Mouse (Mus musculus) megakaryocyte-erythroid progenitor cell, adult 5-6 weeks (primary cell): ENCODE results near the gene Mtcl1. TPM values are rescaled to one million over a fixed set of nuclear protein-coding genes. Genes with fewer than 3 reads are reported as not detected.

ENCODE experiments used
- ATAC-seq: replicated peaks from 2 replicates; pipeline ENCODE4 v1.8.0; 2016; ENCODE audit warnings: mild to moderate bottlenecking, inconsistent platforms; ENCODE audit not compliant: severe bottlenecking, poor library complexity, low FRiP score, low TSS enrichment
- total RNA-seq, 2 experiments: library from RNA; stranded (forward) in 1 of 2; stranded (reverse) in 1 of 2; fragments of 200-1000, 215-1000 nt in 1 of 2; fragments of >200 nt in 1 of 2; fragmentation: Nextera tagmentation in 1 of 2; gene quantifications; 2 replicates each; pipeline ENCODE4 v1.2.3; 2014 to 2017

Mtcl1 gene
- not detected in 2 replicates for total RNA-seq (2014; fragmentation: Nextera tagmentation)
- total RNA-seq (2017) = not detected in 2 replicates

DNA sequence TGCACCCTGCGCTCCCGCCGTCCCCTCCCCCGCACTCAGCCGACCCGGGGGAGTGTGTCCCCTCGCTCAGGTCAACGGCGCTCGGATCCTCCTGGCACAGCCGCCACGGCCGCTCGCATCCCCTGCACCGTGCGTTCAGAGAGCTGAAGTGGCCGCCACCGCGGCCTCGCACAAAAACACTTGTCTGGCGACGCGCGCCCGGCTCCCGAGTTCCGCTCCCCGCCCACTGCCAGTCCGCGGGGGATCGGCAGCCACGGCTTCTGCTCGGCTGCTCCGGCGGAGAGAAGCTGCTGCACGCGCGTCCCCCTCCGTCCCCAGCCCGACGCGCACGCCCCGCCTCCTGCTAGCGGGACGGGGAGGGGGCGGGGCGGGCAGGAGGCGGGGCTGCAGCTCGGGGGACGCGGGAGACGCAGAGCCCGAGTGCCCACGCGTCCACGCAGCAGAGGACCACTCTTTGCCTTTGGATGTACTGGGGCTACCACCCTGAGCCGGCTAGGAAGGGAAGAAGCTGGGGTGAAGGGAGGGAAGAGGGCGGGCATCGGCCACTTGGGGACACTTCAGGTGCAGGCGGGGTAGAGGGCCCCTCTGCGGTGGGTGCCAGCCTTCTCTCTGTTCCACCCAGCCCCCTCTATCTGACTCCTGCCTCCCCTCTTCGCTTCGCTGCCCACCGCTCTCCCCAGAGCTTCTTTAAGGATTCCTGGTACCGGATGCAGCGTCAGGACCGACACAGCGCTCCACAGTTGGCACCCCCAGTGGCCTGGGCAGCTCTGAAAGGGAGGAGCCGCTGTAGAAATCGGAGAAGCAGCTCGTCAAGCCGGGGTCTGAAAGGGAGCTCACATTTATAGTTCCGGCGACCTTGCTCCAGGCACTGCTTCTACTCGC, at the start of gene Mtcl1:
Mtcl1 (minus strand) TSS at position 291 of the 882 bp plus-strand sequence.
- 0 out of 2 replicates have a peak, but pooled peaks have one; percentile 28 for ATAC-seq

GRCm38 (mm10) chr17:66498598-66498997, 49.0 kb upstream of the Mtcl1 start:
- no peak for ATAC-seq

DNA sequence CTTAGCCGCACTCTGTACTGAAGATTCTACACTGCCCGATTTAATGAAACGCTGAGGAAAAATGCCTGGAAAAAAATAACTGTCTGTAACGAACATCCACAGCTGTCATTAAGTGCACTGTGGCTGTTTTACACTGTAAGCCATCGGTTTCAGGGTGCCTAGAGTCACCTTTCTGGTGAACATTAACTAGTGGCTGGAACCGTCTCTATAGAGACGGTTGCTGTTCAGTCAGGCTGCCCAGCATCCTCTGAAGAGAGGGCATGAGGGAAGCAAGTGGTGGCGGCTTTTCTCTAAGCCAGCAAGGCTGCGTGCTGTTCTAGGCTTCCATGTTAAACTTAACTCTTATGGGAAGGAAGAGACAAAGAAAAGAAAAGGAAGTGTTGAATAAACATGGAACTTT, 47.0 kb upstream of the Mtcl1 start:
- no peak for ATAC-seq

- peak; percentile 73 for ATAC-seq
These were observed 40.6 kb upstream of the Mtcl1 start for GRCm38 (mm10) chr17:66490022-66490601.

DNA sequence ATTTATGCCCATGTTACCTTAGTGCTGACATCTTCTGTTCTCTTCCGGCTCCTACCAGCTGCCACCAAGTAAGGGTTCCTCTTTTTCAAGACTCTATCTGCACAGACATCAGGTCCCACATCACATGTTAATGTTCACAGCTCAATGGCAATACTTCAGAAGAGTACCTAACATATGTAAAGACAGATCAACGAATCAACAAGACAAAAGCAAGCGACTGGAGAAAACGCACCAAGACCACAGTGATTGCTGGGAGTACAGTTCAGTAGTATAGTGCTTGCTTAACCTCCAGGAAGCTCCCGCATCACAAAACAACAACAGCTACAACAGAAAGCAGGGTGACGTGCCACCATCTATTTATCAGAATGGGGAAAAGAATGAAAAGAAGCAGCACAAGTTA, 37.0 kb upstream of the Mtcl1 start:
- no peak for ATAC-seq

DNA sequence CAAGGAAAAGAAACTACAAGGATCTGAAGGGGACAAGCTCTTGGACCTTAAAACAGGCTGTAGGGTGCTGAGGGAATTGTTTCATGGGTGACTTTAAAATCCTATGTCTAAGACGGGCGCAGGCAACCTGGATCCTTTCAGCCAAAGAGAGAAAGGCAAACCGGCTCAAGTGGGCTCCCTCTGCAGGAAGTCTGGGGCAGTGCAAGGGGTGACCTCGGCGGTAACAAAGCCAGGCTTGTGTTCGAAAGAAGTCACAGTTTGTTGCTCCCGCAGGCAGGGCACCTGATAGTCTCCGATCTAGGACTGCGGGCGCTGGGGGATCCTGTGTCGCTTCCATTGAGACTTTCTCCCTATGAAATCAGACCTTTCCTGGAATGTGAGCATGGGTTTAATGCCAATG, 36.2 kb upstream of the Mtcl1 start:
- ATAC-seq = peak; percentile 92

GRCm38 (mm10) chr17:66484965-66485364, 35.4 kb upstream of the Mtcl1 start:
- no peak for ATAC-seq

GRCm38 (mm10) chr17:66483651-66484454, 34.3 kb upstream of the Mtcl1 start:
- no peak for ATAC-seq

GRCm38 (mm10) chr17:66481295-66481694, 31.7 kb upstream of the Mtcl1 start:
- no peak for ATAC-seq

GRCm38 (mm10) chr17:66480491-66481278, 31.1 kb upstream of the Mtcl1 start:
- no peak for ATAC-seq

DNA sequence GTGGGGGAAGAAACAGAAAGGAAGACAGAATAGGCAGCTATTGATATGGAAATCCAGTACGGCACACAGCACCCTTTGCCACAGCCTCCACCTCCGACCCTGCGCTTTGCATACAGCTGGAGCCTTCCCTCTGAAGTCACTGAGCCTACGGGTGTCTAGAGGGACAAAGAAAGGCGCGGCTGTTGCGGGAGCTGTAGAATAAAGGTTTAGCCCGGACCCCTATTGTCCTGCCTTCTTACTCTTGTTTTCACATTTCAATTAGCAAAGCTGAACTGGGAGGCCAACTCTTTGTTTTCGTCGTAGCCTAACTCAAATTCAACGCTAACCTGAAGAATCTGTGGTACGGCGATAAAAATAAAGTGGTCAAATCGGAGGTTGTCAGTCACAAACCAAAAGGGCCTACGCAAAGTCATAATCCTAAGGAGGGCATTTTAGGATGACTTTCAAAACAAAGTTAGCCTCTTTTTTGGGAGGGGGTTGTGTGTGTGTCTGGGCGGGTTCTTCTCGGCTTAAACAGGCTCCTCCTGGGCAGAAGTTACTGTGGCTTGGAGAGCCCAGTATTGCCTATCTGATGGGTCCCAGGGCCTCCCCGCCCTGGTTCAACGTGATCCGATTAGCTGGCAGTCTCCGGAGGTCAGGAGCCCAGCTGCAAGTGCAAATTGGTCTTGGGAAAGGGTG, 30.4 kb upstream of the Mtcl1 start:
- peak; percentile 89 for ATAC-seq

DNA sequence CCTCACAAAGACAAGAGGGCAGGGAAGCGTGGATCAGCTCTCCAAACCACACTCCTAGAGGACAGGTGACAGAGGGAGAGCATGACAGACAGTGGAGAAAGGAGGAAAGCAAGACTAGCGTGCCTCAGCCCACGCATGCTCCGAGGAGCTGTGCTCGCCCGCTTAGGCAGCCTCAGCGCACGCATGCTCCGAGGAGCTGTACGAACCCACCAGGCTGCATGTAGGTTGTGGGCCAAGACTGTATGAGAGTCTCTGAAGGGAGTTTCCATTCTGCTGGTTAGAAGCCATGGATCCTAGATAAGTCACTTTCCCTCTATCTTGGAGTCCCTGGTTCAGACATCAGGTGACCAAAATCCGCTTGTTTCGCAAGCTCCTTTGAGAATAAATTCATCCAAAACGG, 29.8 kb upstream of the Mtcl1 start:
- peak; percentile 68 for ATAC-seq

GRCm38 (mm10) chr17:66473205-66473604, 23.7 kb upstream of the Mtcl1 start:
- ATAC-seq = no peak

DNA sequence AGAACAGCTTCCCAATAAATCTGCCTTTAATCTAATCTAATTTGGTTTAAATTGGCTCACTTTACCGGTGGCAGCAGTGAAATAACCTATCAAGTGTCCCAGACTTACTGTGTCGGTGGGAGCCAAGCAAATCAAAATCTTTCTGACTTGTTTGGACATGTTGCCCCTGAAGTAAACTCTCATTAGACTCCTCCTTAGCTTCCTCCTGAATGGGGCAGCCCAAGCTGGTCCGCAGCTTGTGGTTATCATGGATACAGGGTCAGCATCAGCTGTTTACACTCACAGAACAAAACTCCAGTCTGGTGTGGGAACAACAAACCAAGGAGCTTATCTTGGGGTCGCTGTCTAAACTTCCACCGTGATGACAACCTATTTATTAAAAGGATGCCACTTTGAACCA, 22.2 kb upstream of the Mtcl1 start:
- no peak for ATAC-seq

- ATAC-seq = no peak
These were observed 21.7 kb upstream of the Mtcl1 start for GRCm38 (mm10) chr17:66471252-66471651.

DNA sequence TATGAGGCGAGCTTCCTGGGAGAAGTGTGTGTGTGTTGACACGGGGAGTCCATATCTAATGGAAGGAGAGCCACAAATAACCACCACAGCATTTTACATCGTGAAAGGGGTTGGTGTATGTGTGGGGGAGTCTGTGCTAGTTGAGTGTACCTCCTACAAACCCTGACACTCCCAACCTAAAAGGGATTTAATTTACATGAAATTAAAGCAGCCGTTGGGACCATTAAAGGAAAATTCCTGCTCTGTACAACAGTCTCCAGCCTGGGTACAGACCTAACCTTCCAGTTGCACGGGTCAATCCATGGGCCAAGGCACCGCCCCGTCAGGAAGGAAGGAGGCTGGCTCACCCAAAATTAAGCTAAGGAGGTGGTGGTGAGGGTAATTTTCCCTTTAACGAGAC, 20.5 kb upstream of the Mtcl1 start:
- no peak for ATAC-seq

GRCm38 (mm10) chr17:66457278-66457677, 7.7 kb upstream of the Mtcl1 start:
- ATAC-seq = no peak

DNA sequence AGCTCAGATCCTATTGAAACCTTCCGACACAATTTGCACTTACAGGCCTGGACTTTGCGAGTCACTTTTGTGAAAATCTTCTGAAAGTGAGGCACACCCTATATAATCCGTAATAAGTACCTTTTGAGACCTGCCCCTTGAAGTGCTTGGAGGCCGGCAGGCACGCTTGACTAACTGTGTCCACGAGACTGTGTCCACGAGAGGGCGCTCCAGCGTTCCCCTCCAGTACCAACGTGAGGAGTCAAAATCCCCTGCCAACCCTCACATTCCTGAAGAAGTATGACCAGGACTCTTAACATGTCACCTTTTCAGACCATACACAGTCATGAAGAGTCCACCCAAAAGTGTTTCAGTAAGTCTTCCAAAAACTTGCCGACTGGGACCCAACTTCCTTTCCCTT, 1.6 kb upstream of the Mtcl1 start:
- peak; percentile 76 for ATAC-seq

GRCm38 (mm10) chr17:66450526-66451070, 1.0 kb upstream of the Mtcl1 start:
- no peak for ATAC-seq
